Mouse (Mus musculus) thymus, adult 2 months (tissue): ENCODE measurements around the gene Styx. TPM values are rescaled to one million over a fixed set of nuclear protein-coding genes. Genes with fewer than 3 reads are reported as not detected.
A peak's percentile ranks its signal among the peaks of the same experiment; 100 is the strongest.

Experiments used
- DNase-seq: peaks from one replicate; pipeline ENCODE4 v3.0.0; 2021
- H3K27ac ChIP-seq: fragments of 200-500 bp; 2 replicates; pipeline ENCODE4 v1.5.1; 2012; ENCODE audit warnings: low read length, control low read depth; ENCODE audit not compliant: control insufficient read depth, insufficient read depth
- H3K27me3 ChIP-seq: fragments of 200-500 bp; 2 replicates; pipeline ENCODE4 v1.6.1; 2012; ENCODE audit warnings: mild to moderate bottlenecking, low read length, moderate library complexity, mixed read lengths; ENCODE audit not compliant: control insufficient read depth, insufficient read depth
- H3K36me3 ChIP-seq: fragments of 200-500 bp; 2 replicates; pipeline ENCODE4 v1.6.1; 2012; ENCODE audit warnings: mild to moderate bottlenecking, low read length, moderate library complexity; ENCODE audit not compliant: control insufficient read depth, insufficient read depth
- H3K4me1 ChIP-seq: fragments of 200-500 bp; replicated peaks from 2 replicates; pipeline ENCODE4 v1.6.1; 2012; ENCODE audit warnings: low read length; ENCODE audit not compliant: control insufficient read depth, insufficient read depth
- H3K4me3 ChIP-seq: fragments of 200-500 bp; 2 replicates; pipeline ENCODE4 v1.5.1; 2012; ENCODE audit warnings: mild to moderate bottlenecking, low read length, control low read depth, moderate library complexity; ENCODE audit not compliant: control insufficient read depth, insufficient read depth
- CTCF ChIP-seq: fragments of 200-500 bp; IDR thresholded peaks from 2 replicates; pipeline ENCODE4 v1.5.1; 2012; ENCODE audit warnings: mild to moderate bottlenecking, control low read depth, low read length, moderate library complexity, borderline replicate concordance; ENCODE audit not compliant: control insufficient read depth, poor library complexity, insufficient read depth; ENCODE audit errors: extremely low read depth
- POLR2A ChIP-seq: fragments of 200-500 bp; IDR thresholded peaks from 2 replicates; pipeline ENCODE4 v1.6.1; 2012; ENCODE audit warnings: mild to moderate bottlenecking, low read length, control low read depth, moderate library complexity; ENCODE audit not compliant: control insufficient read depth, poor library complexity, insufficient read depth; ENCODE audit errors: extremely low read depth
- WGBS: fragments of 180-500 bp; shearing (Covaris S2); methylation state at CpG from one replicate; pipeline ENCODE4 v1.1.7; 2018; 5-methylcytosine and 5-hydroxymethylcytosine counted together
- polyA plus RNA-seq: library from polyadenylated mRNA; depleted of rRNA; stranded (reverse); fragments of >200 nt; gene quantifications from 2 replicates; pipeline ENCODE4 v1.2.3, GENCODE M21; 2012

Styx gene
- polyA plus RNA-seq, 1 experiment = 22.6 TPM

DNA sequence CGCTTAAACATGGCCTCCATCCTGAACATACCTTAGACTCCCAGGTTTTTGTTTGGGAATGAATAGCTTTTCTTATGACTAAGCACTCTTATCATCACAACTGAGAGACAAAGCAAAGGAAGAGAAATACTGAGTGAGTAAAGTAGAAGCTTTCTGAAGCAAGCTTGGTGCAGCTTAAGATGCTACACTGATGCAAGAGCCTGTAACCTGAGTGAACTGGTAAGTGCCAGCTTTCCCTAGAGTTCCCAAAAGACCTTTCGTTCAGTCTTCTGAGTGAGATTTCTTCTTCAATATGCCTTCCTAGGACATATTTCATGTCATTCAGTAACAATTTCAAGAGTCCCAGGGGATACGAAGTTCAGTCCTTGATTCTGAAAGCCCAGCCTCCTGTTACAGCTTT lies 29.8 kb upstream of the Styx start:
- TF ChIP-seq CTCF (no peak), POLR2A (no peak)
- WGBS = 94% methylated on average over 3 of the region's 3 CpGs
- Histone ChIP-seq H3K27ac (no peak overlapping the region), H3K27me3 (no peaks in the 10 kb centered on the region), H3K4me1 (peaks cover 8% of the 10 kb centered on the region), H3K36me3 (no peaks in the 10 kb centered on the region), H3K4me3 (no peak overlapping the region)
- no peak for DNase-seq

DNA sequence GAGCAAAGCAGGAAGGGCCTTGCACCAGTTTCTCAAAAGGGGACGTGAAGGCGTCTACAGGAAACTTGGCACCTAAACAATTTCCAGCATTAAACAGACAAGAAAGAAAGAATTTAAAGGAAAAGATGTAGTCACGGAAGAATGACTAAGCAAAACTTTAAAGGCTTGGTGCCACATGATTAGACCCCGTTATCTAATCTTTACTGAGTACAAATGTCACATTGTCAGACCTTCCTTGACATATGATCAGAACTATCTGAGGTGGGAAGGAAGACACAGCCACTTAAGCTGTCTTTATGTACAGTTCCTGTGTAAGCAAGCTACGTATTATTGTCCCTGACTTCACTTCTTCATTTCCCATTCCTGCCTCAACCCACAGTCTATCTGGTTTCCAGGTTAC lies 29.3 kb upstream of the Styx start:
- Histone ChIP-seq H3K4me1 (peaks cover 6% of the 10 kb centered on the region), H3K27me3 (no peaks in the 10 kb centered on the region), H3K4me3 (no peak overlapping the region), H3K27ac (no peak overlapping the region), H3K36me3 (no peaks in the 10 kb centered on the region)
- TF ChIP-seq CTCF (no peak), POLR2A (no peak)
- 65% methylated on average over 5 of the region's 5 CpGs for WGBS
- DNase-seq = no peak

DNA sequence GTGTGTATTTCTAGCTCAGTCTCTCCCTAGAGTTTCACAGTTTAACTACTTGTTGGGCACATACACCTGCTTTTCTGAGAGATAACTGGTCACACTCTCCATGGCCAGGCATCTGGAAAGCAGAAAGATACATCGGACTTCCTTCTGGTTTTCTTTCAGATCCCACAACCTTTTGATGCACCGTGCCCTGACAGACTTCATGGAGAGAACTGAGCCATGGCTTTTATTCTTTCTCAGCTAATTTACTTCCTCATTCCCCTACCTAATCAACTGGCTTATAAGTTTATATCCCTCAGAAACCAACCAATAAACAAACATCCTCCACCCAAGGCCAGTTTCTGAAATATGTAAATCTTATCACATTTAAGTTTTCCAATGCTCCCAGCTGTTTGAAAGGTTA lies 28.4 kb upstream of the Styx start:
- H3K4me3 ChIP-seq = no peak overlapping the region
- TF ChIP-seq POLR2A (no peak), CTCF (no peak)
- DNase-seq = no peak
- H3K27ac ChIP-seq = no peak overlapping the region
- no peaks in the 10 kb centered on the region for H3K27me3 ChIP-seq
- 38% methylated on average over 2 of the region's 2 CpGs for WGBS
- peaks cover 4% of the 10 kb centered on the region; the same call in 1 of the 2 replicates for H3K4me1 ChIP-seq
- H3K36me3 ChIP-seq = no peaks in the 10 kb centered on the region

DNA sequence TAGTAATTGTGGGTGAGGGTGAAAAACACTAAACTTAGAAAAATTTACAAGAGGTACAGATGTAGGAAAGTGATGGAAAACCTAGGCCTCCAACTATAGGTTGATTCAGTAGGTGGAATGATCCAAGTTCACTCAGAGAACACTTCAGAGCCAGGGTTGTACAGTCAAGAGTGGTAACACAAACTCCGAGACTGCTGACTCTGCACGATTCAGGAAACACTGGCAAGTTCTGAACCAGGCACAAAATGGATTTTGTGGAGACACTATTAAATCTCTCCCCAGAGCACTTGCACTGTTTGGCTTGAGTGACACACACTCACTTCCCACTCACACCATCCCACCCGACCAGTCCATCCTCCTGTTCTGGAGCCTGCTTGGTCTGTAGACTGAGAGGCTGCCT lies 27.6 kb upstream of the Styx start:
- 92% methylated on average over 3 of the region's 3 CpGs for WGBS
- TF ChIP-seq CTCF = no peak
- TF ChIP-seq POLR2A = no peak
- DNase-seq = no peak
- H3K4me3 ChIP-seq = no peak overlapping the region
- no peaks in the 10 kb centered on the region for H3K36me3 ChIP-seq
- no peak overlapping the region for H3K27ac ChIP-seq
- peaks cover 5% of the 10 kb centered on the region for H3K4me1 ChIP-seq
- H3K27me3 ChIP-seq = no peaks in the 10 kb centered on the region

DNA sequence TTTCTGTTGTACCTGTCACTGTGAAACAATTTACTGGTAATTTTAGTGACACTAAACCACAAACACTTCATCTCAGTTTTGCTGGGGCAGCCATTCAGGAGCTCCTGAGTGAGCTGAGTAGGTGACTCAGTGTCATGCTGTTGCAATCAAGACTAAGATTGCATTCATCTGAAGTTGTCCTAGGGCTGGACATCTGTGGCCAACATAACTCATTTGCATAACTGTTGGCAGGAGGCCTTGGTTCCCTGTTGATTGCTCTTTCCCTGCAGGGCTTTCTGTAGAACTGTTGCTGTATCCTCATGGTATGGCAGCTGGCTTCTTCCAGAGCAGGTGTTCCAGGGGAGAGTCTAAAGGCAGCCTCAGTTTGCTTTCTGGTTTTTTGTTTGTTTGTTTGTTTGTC lies 25.4 kb upstream of the Styx start:
- no peak for DNase-seq
- no peak for TF ChIP-seq CTCF
- TF ChIP-seq POLR2A = no peak
- H3K27me3 ChIP-seq = no peaks in the 10 kb centered on the region
- H3K4me1 ChIP-seq = peaks cover 8% of the 10 kb centered on the region
- no peak overlapping the region for H3K4me3 ChIP-seq
- H3K36me3 ChIP-seq = no peaks in the 10 kb centered on the region
- no peak overlapping the region for H3K27ac ChIP-seq

DNA sequence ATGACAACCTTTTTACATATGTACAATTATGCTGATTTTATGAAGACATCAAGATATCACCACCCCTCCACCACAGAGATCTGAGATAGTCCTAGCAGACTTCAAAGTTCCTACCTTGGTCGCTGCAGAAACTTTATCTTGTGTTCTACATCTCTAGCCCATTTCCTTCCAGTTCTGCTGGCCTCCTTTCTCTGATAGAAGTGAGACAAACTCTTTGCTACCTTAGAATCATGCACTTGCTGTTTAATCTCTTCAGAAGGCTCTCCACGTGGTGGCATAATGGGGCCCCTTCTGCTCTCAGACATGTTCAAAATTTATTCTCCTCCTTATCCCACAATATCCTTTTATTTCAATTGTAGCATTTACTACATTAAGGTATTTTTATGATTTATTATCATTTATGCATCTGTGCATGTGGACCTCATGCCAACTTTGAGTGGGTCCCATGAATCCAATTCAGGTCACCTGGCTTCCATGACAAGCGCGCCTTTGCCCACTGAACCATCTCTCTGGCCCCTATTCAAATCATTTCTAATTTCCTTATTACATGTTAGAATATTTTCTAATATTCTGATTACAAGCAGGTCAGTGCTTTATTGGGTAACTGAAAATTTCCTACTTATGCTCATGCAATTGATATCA lies 22.7 kb upstream of the Styx start:
- H3K27ac ChIP-seq = peak overlapping the region; percentile 62; the same call in 1 of the 2 replicates
- 54% methylated on average over 4 of the region's 4 CpGs for WGBS
- DNase-seq = no peak
- H3K36me3 ChIP-seq = peaks cover 16% of the 10 kb centered on the region
- peaks cover 8% of the 10 kb centered on the region for H3K4me1 ChIP-seq
- TF ChIP-seq POLR2A (no peak), CTCF (no peak)
- no peaks in the 10 kb centered on the region for H3K27me3 ChIP-seq
- no peak overlapping the region for H3K4me3 ChIP-seq
